Mouse (Mus musculus) inflammation-experienced regulatory T-cells (primary cell): Measurements from ENCODE around the gene Iba57. TPM values are rescaled to one million over a fixed set of nuclear protein-coding genes. Genes with fewer than 3 reads are reported as not detected.

Experiments used
- polyA plus RNA-seq, 2 experiments: library from polyadenylated mRNA; unstranded; fragments of 100-300 nt; shearing (Covaris generic); gene quantifications; one replicate each; pipeline ENCODE4 v1.2.1; 2017

Gene Iba57
- polyA plus RNA-seq: 10 to 100 TPM in 1 of 2 experiments, 1 to 10 TPM in 1; 5.9 to 12.6 TPM

GRCm38 (mm10) chr11:59163255-59164236, at the start of gene Iba57:
Gene Iba57, minus strand, starts transcription at chr11:59163739.

GRCm38 (mm10) chr11:59208153-59208831, 44.8 kb upstream of the Iba57 start, which contains the start of gene 2310033P09Rik:
Gene 2310033P09Rik, plus strand, starts transcription at chr11:59208321.

GRCm38 (mm10) chr11:59202081-59202995, 38.8 kb upstream of the Iba57 start, which contains the start of gene Mrpl55:
Gene Mrpl55, plus strand, starts transcription at chr11:59202486.

DNA sequence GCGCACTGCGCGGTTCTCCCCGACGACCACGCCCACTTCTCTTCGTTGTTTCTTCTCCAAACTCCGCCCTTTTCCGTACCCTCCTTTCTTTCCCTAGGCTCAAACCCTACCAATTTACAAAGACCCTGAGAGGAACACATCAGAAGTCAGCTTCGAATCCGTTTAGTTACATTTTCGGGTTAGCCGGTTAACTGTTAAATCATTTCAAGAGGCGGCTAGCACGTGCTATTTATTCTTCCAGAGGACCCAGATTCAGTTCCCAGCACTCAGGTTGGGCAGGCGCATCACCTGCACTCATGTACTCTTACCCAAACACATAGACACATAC, 28.5 kb upstream of the Iba57 start, which contains the start of gene Guk1:
Gene Guk1, minus strand, starts transcription at position 154 of the 328 bp plus-strand sequence.

GRCm38 (mm10) chr11:59182864-59183331, 19.4 kb upstream of the Iba57 start, which contains the start of gene Gjc2:
Gene Gjc2, minus strand, starts transcription at chr11:59183213.

DNA sequence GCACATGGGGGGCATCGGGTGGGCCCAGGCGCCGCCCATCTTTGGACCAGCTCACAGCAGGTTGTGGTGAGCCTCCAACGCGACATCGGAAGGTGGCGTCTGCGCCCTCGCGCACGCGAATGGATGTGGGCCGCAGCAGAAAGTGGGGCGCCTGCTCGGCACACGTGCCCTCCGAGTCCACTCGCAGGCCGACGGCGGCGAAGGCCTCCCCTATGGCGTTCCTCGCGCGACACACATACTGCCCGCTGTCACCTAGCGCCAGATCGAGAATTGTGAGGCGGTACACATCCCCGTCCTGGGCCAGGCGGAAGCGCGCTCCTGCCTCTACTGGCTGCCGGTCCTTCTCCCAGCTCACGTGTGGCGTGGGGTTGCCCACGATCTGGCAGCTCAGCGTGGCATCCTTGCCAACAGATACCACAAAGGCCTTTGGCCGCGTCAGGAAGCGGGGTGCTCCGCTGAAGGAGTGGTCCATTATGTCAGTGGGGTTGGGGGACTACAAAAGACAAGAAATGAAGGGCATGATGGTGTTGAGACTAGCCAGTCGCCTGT, 27.6 kb downstream of the Iba57 start, which contains the start of gene Obscn:
Gene Obscn, minus strand, starts transcription at position 499 of the 549 bp plus-strand sequence.

Other genes starting within 250 kb of the Iba57 start
- under 1 TPM; 0.04 to 0.98 TPM for gene Btnl10, start 245.8 kb downstream of the Iba57 start, polyA plus RNA-seq
- 100 to 1,000 TPM; 265 to 350 TPM for gene Rnf187, start 224.8 kb downstream of the Iba57 start, polyA plus RNA-seq
- 10 to 100 TPM; 19.5 to 31.1 TPM for gene Hist3h2ba, start 214.8 kb downstream of the Iba57 start, polyA plus RNA-seq
- gene Hist3h2a, start 209.1 kb downstream of the Iba57 start, polyA plus RNA-seq: 10 to 100 TPM; 17.6 to 36.4 TPM
- gene Trim17, start 209.1 kb downstream of the Iba57 start, polyA plus RNA-seq: 1 to 10 TPM in 1 of 2 experiments, under 1 TPM in 1; 0.16 to 2.8 TPM
- 10 to 100 TPM; 46.7 to 64.0 TPM for gene Trim11, start 185.6 kb downstream of the Iba57 start, polyA plus RNA-seq
- gene Obscn, start 27.3 kb downstream of the Iba57 start, polyA plus RNA-seq: under 1 TPM; 0.04 to 0.36 TPM
- gene Gjc2, start 19.5 kb upstream of the Iba57 start, polyA plus RNA-seq: not detected
- gene Guk1, start 28.5 kb upstream of the Iba57 start, polyA plus RNA-seq: 10 to 100 TPM; 82.2 to 88.9 TPM
- 10 to 100 TPM; 38.2 to 50.2 TPM for gene Mrpl55, start 38.7 kb upstream of the Iba57 start, polyA plus RNA-seq
- 10 to 100 TPM; 36.5 to 39.7 TPM for gene 2310033P09Rik, start 44.6 kb upstream of the Iba57 start, polyA plus RNA-seq
- 100 to 1,000 TPM; 430 to 471 TPM for gene Arf1, start 64.5 kb upstream of the Iba57 start, polyA plus RNA-seq
- 1 to 10 TPM in 1 of 2 experiments, under 1 TPM in 1; 0.39 to 1.2 TPM for gene Wnt3a, start 127.0 kb upstream of the Iba57 start, polyA plus RNA-seq
- gene Wnt9a, start 143.2 kb upstream of the Iba57 start, polyA plus RNA-seq: not detected
- gene Prss38, start 211.9 kb upstream of the Iba57 start, polyA plus RNA-seq: 1 to 10 TPM in 1 of 2 experiments, under 1 TPM in 1; 0.12 to 2.2 TPM